Mouse (Mus musculus): Measurements from ENCODE around the gene Fhit. TPM values are rescaled to one million over a fixed set of nuclear protein-coding genes. Genes with fewer than 3 reads are reported as not detected.

Gene Fhit
- polyA plus RNA-seq, 1 experiment from 2014 or later: 6.9 TPM

DNA sequence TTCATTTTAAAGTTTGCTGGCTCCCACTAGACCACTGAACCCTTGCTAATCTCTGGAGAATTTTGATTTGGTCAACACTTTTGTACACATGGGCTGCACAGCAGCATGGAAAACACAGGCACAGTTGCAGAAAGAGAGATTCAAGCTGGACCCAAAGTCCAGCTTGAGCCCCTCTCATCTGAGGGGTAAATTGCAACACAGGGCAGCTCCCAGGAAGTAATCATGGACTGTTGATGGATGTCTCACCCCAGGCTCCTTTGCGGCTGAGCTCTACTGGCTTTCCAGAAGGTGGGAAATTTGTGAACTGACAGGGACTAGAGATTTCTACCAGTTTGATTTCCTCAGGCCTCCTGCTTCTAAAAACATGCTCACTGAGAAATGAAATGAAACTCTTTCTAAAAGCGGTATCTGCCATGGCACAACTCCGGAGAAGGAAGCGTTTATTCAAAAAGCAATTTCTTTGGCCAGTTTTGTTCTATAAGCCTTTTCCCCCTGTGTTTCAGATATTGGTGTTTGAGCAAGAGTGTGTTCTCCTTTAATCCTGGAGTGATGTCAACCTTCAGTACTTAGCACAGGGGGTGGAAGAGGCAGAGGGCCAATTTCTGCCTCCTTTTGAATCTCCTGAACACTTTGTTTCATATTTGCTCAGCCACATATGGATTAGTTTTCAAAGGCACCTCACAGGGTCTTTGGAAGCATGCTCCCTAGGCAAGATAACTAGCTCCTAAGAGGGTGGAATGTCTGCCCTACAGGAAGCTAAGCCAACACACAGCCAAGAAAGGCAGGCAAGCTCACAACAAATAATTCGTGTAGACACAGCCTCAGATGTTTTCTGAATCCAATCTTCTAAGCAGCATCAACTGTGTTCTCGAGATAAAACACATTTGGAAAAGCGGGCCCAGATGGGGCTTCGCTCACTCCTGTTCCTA is 1578.3 kb downstream of the Fhit start:
- Histone ChIP-seq H3K9ac (replicated peaks; ENCODE audit: low read depth, low read length) (no peak overlapping the region), H3K4me1 (ENCODE audit: control insufficient read depth, insufficient read depth, low read length) (no peaks in the 10 kb centered on the region), H3K36me3 (ENCODE audit: control insufficient read depth, insufficient read depth, low read length) (no peaks in the 10 kb centered on the region), H3K4me2 (ENCODE audit: low read depth, low read length) (no peak overlapping the region), H3K27me3 (ENCODE audit: control insufficient read depth, insufficient read depth, low read length) (no peaks in the 10 kb centered on the region), H3K4me3 (ENCODE audit: low read depth, low read length) (no peak overlapping the region), H3K9me3 (ENCODE audit: control insufficient read depth, low read length) (no peaks in the 10 kb centered on the region), H3K27ac (ENCODE audit: low read depth, low read length) (no peak overlapping the region)
- WGBS: 89% methylated on average over 8 of the region's 8 CpGs
- no peak for ATAC-seq (ENCODE audit: low read depth)

DNA sequence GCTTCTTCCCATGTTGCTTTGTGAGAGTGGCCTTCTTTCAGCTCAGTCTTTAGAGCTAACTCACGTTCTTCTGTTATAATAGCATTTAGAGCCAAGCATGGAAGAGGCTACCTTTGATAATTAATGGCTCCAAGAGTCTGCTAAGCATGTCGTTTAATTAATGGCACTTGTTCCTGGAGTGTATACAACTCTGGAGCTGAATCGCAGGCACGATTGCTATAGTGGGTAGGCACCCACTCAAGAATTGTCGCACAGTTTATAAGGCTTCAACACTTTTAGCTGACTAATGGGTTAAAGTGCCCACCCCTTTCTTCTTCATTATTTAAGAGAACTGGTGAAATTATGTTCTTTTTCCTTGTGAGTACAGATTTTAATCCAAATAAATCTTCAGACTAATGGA is 1605.5 kb downstream of the Fhit start:
- no peaks in the 10 kb centered on the region for H3K27me3 ChIP-seq (ENCODE audit: control insufficient read depth, insufficient read depth, low read length)
- H3K9me3 ChIP-seq (ENCODE audit: control insufficient read depth, low read length): no peaks in the 10 kb centered on the region
- H3K4me2 ChIP-seq (ENCODE audit: low read depth, low read length): no peak overlapping the region
- no peak overlapping the region for H3K9ac ChIP-seq (replicated peaks; ENCODE audit: low read depth, low read length)
- no peaks in the 10 kb centered on the region for H3K4me1 ChIP-seq (ENCODE audit: control insufficient read depth, insufficient read depth, low read length)
- no peaks in the 10 kb centered on the region for H3K36me3 ChIP-seq (ENCODE audit: control insufficient read depth, insufficient read depth, low read length)
- 45% methylated on average over 5 of the region's 5 CpGs for WGBS
- no peak overlapping the region for H3K27ac ChIP-seq (ENCODE audit: low read depth, low read length)
- no peak overlapping the region for H3K4me3 ChIP-seq (ENCODE audit: low read depth, low read length)
- no peak for ATAC-seq (ENCODE audit: low read depth)

DNA sequence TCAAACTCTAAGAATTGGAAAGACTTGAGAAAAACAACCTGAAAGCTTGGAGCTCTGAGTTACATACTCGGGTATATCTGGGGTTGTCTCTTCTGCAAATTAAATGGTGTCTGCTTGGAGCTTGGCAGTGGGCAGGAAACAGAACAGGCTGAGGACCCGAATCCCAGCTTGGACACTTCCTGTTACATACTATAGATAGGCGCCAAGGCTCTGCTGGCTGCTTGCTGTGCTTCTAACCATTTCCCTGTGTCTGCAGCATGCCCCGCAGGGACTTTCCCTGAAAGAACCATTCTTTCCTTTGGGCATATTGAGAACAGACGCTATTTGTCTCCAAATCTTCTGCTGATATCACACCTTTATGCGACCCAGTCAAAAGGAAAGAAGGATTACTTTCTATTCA is 1606.0 kb downstream of the Fhit start:
- Histone ChIP-seq H3K4me1 (ENCODE audit: control insufficient read depth, insufficient read depth, low read length) (no peaks in the 10 kb centered on the region), H3K36me3 (ENCODE audit: control insufficient read depth, insufficient read depth, low read length) (no peaks in the 10 kb centered on the region), H3K27ac (ENCODE audit: low read depth, low read length) (no peak overlapping the region), H3K9ac (replicated peaks; ENCODE audit: low read depth, low read length) (no peak overlapping the region), H3K4me2 (ENCODE audit: low read depth, low read length) (no peak overlapping the region), H3K9me3 (ENCODE audit: control insufficient read depth, low read length) (no peaks in the 10 kb centered on the region), H3K27me3 (ENCODE audit: control insufficient read depth, insufficient read depth, low read length) (no peaks in the 10 kb centered on the region), H3K4me3 (ENCODE audit: low read depth, low read length) (no peak overlapping the region)
- WGBS: 68% methylated on average over 6 of the region's 6 CpGs
- no peak for ATAC-seq (ENCODE audit: low read depth)

DNA sequence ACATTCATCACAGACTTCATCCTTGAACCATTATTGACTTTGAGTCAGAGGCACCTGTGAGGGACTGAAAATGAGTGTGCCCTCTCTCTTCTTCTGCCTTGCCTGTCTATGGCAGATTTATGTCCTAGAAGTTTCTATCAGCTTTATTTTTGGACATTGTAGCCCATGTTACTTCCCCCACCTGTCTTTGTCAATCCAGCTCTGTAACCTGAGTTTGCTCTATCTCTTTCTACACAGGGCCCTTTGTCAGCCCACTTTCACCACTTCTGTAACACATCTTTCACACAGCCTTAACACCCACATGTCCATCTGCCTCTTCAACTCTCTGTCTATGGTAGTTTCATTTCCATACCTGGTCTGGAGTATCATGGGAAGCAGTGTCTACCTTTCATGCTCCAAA is 1609.7 kb downstream of the Fhit start:
- no peaks in the 10 kb centered on the region for H3K4me1 ChIP-seq (ENCODE audit: control insufficient read depth, insufficient read depth, low read length)
- no peak overlapping the region for H3K4me3 ChIP-seq (ENCODE audit: low read depth, low read length)
- H3K4me2 ChIP-seq (ENCODE audit: low read depth, low read length): no peak overlapping the region
- H3K9me3 ChIP-seq (ENCODE audit: control insufficient read depth, low read length): no peaks in the 10 kb centered on the region
- no peaks in the 10 kb centered on the region for H3K27me3 ChIP-seq (ENCODE audit: control insufficient read depth, insufficient read depth, low read length)
- no peak for ATAC-seq (ENCODE audit: low read depth)
- H3K36me3 ChIP-seq (ENCODE audit: control insufficient read depth, insufficient read depth, low read length): no peaks in the 10 kb centered on the region
- no peak overlapping the region for H3K27ac ChIP-seq (ENCODE audit: low read depth, low read length)
- H3K9ac ChIP-seq (replicated peaks; ENCODE audit: low read depth, low read length): no peak overlapping the region

DNA sequence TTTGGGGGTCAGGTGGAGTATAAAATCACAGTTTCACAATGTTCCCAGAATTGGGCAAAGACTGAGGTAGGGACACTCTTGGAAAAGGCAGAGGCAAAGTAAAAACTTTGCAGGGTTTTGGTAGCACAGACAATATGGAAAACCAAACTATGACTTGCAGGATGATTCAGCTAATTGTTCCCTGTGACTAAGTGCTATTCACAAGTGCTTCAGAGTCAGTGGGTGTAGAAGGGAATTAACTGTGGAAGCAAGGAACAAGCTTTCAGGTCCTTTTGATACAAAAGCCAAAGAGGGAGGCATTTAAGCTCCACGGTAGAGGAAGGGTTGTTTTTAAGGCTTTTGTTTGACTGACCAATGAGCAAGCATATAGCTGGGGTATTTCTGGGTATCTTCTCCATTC is 1613.9 kb downstream of the Fhit start:
- 46% methylated on average over 1 of the region's 1 CpGs for WGBS
- no peak for ATAC-seq (ENCODE audit: low read depth)
- H3K4me1 ChIP-seq (ENCODE audit: control insufficient read depth, insufficient read depth, low read length): no peaks in the 10 kb centered on the region

DNA sequence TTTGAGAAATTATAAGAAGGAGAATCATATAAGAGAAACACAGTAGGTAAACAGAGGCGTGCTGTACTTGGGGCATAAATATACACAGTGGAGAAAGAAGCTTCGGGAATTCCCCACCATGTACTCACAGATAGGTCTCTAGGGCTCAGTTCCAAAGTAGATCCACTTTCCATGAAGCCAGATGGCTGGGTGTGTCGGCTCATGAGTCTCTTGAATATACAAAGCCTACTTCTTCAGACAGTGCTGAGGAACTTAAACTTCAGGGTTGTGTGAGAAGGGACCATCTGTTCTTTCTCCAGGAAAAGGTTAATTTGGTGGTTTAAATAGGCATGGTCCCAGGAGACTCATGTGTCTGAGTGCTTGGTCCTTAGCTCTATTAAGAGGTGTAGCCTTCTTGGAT is 1617.5 kb downstream of the Fhit start:
- 72% methylated on average over 3 of the region's 3 CpGs for WGBS
- no peak for ATAC-seq (ENCODE audit: low read depth)
- H3K27ac ChIP-seq (ENCODE audit: low read depth, low read length): no peak overlapping the region

More for the DNA sequence above, 1613.9 kb downstream of the Fhit start:
- H3K36me3 ChIP-seq (ENCODE audit: control insufficient read depth, insufficient read depth, low read length): no peaks in the 10 kb centered on the region
- H3K4me3 ChIP-seq (ENCODE audit: low read depth, low read length): no peak overlapping the region
- H3K9ac ChIP-seq (replicated peaks; ENCODE audit: low read depth, low read length): no peak overlapping the region
- H3K27ac ChIP-seq (ENCODE audit: low read depth, low read length): no peak overlapping the region
- H3K27me3 ChIP-seq (ENCODE audit: control insufficient read depth, insufficient read depth, low read length): no peaks in the 10 kb centered on the region
- H3K9me3 ChIP-seq (ENCODE audit: control insufficient read depth, low read length): no peaks in the 10 kb centered on the region
- no peak overlapping the region for H3K4me2 ChIP-seq (ENCODE audit: low read depth, low read length)

DNA sequence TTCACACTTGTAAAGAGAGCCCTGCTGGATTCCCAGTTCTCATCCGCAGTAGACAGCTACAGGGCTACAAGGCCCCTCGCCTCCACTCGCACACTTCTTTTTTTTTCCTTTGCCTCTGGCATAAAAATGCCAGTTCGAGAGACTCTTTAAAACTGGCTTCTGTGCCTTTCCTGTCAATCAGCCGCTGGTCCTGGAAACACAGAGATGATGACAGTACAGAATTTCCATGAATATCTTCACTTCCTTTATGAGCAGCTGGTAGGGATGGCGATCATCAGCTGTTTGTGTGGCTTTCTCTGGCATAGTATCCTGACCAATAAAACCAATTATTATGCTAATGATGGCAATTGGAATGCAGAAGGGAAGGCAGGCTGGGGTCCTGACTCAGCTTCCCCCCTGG is 1626.3 kb downstream of the Fhit start:
- no peaks in the 10 kb centered on the region for H3K4me1 ChIP-seq (ENCODE audit: control insufficient read depth, insufficient read depth, low read length)
- 54% methylated on average over 6 of the region's 6 CpGs for WGBS
- H3K4me3 ChIP-seq (ENCODE audit: low read depth, low read length): no peak overlapping the region
- H3K9ac ChIP-seq (replicated peaks; ENCODE audit: low read depth, low read length): no peak overlapping the region
- H3K27ac ChIP-seq (ENCODE audit: low read depth, low read length): no peak overlapping the region
- H3K27me3 ChIP-seq (ENCODE audit: control insufficient read depth, insufficient read depth, low read length): no peaks in the 10 kb centered on the region
- no peak for ATAC-seq (ENCODE audit: low read depth)
- H3K4me2 ChIP-seq (ENCODE audit: low read depth, low read length): no peak overlapping the region
- H3K36me3 ChIP-seq (ENCODE audit: control insufficient read depth, insufficient read depth, low read length): no peaks in the 10 kb centered on the region
- no peaks in the 10 kb centered on the region for H3K9me3 ChIP-seq (ENCODE audit: control insufficient read depth, low read length)

More for the DNA sequence above, 1617.5 kb downstream of the Fhit start:
- H3K9ac ChIP-seq (replicated peaks; ENCODE audit: low read depth, low read length): no peak overlapping the region
- no peaks in the 10 kb centered on the region for H3K36me3 ChIP-seq (ENCODE audit: control insufficient read depth, insufficient read depth, low read length)
- no peak overlapping the region for H3K4me2 ChIP-seq (ENCODE audit: low read depth, low read length)
- H3K27me3 ChIP-seq (ENCODE audit: control insufficient read depth, insufficient read depth, low read length): no peaks in the 10 kb centered on the region
- H3K9me3 ChIP-seq (ENCODE audit: control insufficient read depth, low read length): no peaks in the 10 kb centered on the region
- H3K4me3 ChIP-seq (ENCODE audit: low read depth, low read length): no peak overlapping the region
- H3K4me1 ChIP-seq (ENCODE audit: control insufficient read depth, insufficient read depth, low read length): no peaks in the 10 kb centered on the region

DNA sequence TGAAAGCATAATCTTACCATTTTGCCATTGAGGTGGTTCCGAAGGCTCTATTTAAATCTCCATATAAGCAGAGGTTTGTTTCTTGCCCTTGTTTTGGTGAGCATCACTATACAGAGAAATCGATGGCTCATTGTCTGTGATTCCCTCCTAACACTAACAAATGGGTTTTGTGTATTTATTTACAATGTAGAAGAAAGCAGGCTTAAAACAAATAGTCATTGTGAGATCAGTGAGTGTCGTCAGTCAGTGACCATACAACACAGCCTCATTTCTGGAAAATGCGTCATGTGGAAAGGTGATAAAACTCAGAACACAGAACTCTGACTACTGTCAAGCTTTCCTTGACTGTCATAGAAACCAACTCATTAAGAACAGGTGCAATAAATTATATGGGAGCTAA is 1632.6 kb downstream of the Fhit start:
- no peaks in the 10 kb centered on the region for H3K27me3 ChIP-seq (ENCODE audit: control insufficient read depth, insufficient read depth, low read length)
- no peak for ATAC-seq (ENCODE audit: low read depth)
- no peaks in the 10 kb centered on the region for H3K36me3 ChIP-seq (ENCODE audit: control insufficient read depth, insufficient read depth, low read length)
- no peak overlapping the region for H3K4me3 ChIP-seq (ENCODE audit: low read depth, low read length)
- H3K9me3 ChIP-seq (ENCODE audit: control insufficient read depth, low read length): no peaks in the 10 kb centered on the region
- H3K4me1 ChIP-seq (ENCODE audit: control insufficient read depth, insufficient read depth, low read length): no peaks in the 10 kb centered on the region
- H3K27ac ChIP-seq (ENCODE audit: low read depth, low read length): no peak overlapping the region
- H3K4me2 ChIP-seq (ENCODE audit: low read depth, low read length): no peak overlapping the region
- H3K9ac ChIP-seq (replicated peaks; ENCODE audit: low read depth, low read length): no peak overlapping the region
- WGBS: 84% methylated on average over 4 of the region's 4 CpGs

DNA sequence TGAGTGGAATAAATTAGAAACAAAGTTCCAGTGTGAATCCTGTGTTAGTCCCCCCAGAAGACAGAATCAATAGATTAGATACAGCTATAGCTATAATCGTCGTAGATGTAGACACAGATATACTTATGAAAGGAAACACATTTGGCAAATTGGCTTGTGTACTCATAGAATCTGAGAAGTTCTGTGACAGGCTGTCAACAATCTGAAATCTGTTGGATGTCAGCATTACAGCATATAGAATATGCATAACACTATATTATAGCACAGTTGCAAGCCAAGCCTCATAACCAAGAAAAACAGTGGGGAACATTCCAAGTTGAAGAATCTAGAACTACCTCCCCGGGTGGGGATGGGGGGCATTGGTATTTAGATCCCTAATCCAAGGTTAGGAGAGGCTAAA is 1635.7 kb downstream of the Fhit start:
- H3K4me2 ChIP-seq (ENCODE audit: low read depth, low read length): no peak overlapping the region
- H3K36me3 ChIP-seq (ENCODE audit: control insufficient read depth, insufficient read depth, low read length): no peaks in the 10 kb centered on the region
- H3K9me3 ChIP-seq (ENCODE audit: control insufficient read depth, low read length): no peaks in the 10 kb centered on the region
- H3K4me1 ChIP-seq (ENCODE audit: control insufficient read depth, insufficient read depth, low read length): no peaks in the 10 kb centered on the region
- H3K27me3 ChIP-seq (ENCODE audit: control insufficient read depth, insufficient read depth, low read length): no peaks in the 10 kb centered on the region
- H3K4me3 ChIP-seq (ENCODE audit: low read depth, low read length): no peak overlapping the region
- ATAC-seq (ENCODE audit: low read depth): no peak
- 94% methylated on average over 3 of the region's 3 CpGs for WGBS
- no peak overlapping the region for H3K27ac ChIP-seq (ENCODE audit: low read depth, low read length)
- H3K9ac ChIP-seq (replicated peaks; ENCODE audit: low read depth, low read length): no peak overlapping the region
